Mouse (Mus musculus) limb, embryonic 14.5 days (tissue): ENCODE measurements at regions not wholly inside any gene's neighbourhood (a gene's known extent, or its start where the extent isn't known, plus 50 kb on each side); places are given as distances from the start of the nearest gene placed in this dataset.

Source experiments
- ATAC-seq: fragments of 200-750 bp; cut with Nextera tagmentation; 2 replicates; pipeline ENCODE4 v1.8.0; 2017; ENCODE audit warnings: low read depth, moderate number of reproducible peaks, moderate TSS enrichment; ENCODE audit not compliant: low FRiP score
- DNase-seq: peaks from one replicate; pipeline ENCODE4 v3.0.0-alpha.2; 2015; ENCODE audit warnings: low spot score
- H3K27ac ChIP-seq: fragments of 300-500 bp; sonication (generic); replicated peaks from 2 replicates; pipeline ENCODE4 v1.5.1; 2014; ENCODE audit warnings: low read depth, mild to moderate bottlenecking, low read length, moderate library complexity, mixed read lengths
- H3K27me3 ChIP-seq: fragments of 300-500 bp; sonication (generic); 2 replicates; pipeline ENCODE4 v1.6.1; 2014; ENCODE audit warnings: low read length, mixed read lengths; ENCODE audit not compliant: control insufficient read depth, insufficient read depth
- H3K36me3 ChIP-seq: fragments of 300-500 bp; sonication (generic); 2 replicates; pipeline ENCODE4 v1.6.1; 2014; ENCODE audit warnings: mild to moderate bottlenecking, low read length, moderate library complexity, mixed read lengths; ENCODE audit not compliant: control insufficient read depth, insufficient read depth
- H3K4me1 ChIP-seq: fragments of 300-500 bp; sonication (generic); 2 replicates; pipeline ENCODE4 v1.6.1; 2014; ENCODE audit warnings: antibody characterized with exemption, low read length, mixed read lengths; ENCODE audit not compliant: control insufficient read depth, insufficient read depth
- H3K4me2 ChIP-seq: fragments of 300-500 bp; sonication (generic); replicated peaks from 2 replicates; pipeline ENCODE4 v1.6.1; 2014; ENCODE audit warnings: low read depth, mild to moderate bottlenecking, low read length, moderate library complexity; ENCODE audit not compliant: severe bottlenecking
- H3K4me3 ChIP-seq: fragments of 300-500 bp; sonication (generic); replicated peaks from 2 replicates; pipeline ENCODE4 v1.5.1; 2014; ENCODE audit warnings: low read length
- H3K9ac ChIP-seq: fragments of 300-500 bp; sonication (generic); 2 replicates; pipeline ENCODE4 v1.6.1; 2014; ENCODE audit warnings: mild to moderate bottlenecking, low read depth, low read length, moderate library complexity; ENCODE audit not compliant: severe bottlenecking
- H3K9me3 ChIP-seq: fragments of 300-500 bp; sonication (generic); 2 replicates; pipeline ENCODE4 v1.6.1; 2016; ENCODE audit warnings: low read length; ENCODE audit not compliant: control insufficient read depth
- POLR2A ChIP-seq: fragments of 200-500 bp; IDR thresholded peaks from 2 replicates; pipeline ENCODE4 v1.8.0; 2012; ENCODE audit warnings: inconsistent platforms, mild to moderate bottlenecking, moderate library complexity, borderline replicate concordance; ENCODE audit not compliant: insufficient read depth, insufficient read length; ENCODE audit errors: extremely low read depth
- WGBS: fragments of 180-500 bp; shearing (Covaris S2); extraction: QIAGEN DNeasy Blood & Tissue Kit; methylation state at CpG from one replicate; pipeline ENCODE4 v1.1.7; 2014; 5-methylcytosine and 5-hydroxymethylcytosine counted together

GRCm38 (mm10) chr4:12776217-12776578 lies 604.4 kb upstream of the Fam92a start:
- no peak for TF ChIP-seq POLR2A
- Histone ChIP-seq H3K4me2 (no peak overlapping the region), H3K4me3 (no peak overlapping the region), H3K27me3 (no peaks in the 10 kb centered on the region), H3K27ac (no peak overlapping the region), H3K9me3 (no peaks in the 10 kb centered on the region), H3K4me1 (0 out of 2 replicates have a peak, but pooled peaks cover 4% of the 10 kb centered on the region), H3K9ac (no peak overlapping the region), H3K36me3 (no peaks in the 10 kb centered on the region)
- WGBS, result 46% methylated on average over 2 of the region's 2 CpGs
- ATAC-seq (no peak), DNase-seq (peak; percentile 17)

- WGBS, result 28% methylated on average over 3 of the region's 3 CpGs
- Histone ChIP-seq H3K9ac (no peak overlapping the region), H3K27me3 (no peaks in the 10 kb centered on the region), H3K36me3 (no peaks in the 10 kb centered on the region), H3K4me2 (no peak overlapping the region), H3K27ac (no peak overlapping the region), H3K9me3 (no peaks in the 10 kb centered on the region), H3K4me1 (0 out of 2 replicates have a peak, but pooled peaks cover 4% of the 10 kb centered on the region), H3K4me3 (no peak overlapping the region)
- TF ChIP-seq POLR2A, result no peak
- DNase-seq, result peak; percentile 77
- ATAC-seq, result peak; percentile 76
Measured at GRCm38 (mm10) chr4:12775524-12776216, 603.9 kb upstream of the Fam92a start.

- no peaks in the 10 kb centered on the region for H3K27me3 ChIP-seq
- no peak for DNase-seq
- H3K27ac ChIP-seq, result no peak overlapping the region
- no peak overlapping the region for H3K4me2 ChIP-seq
- WGBS, result 59% methylated on average over 4 of the region's 4 CpGs
- TF ChIP-seq POLR2A, result no peak
- ATAC-seq, result no peak
- H3K9me3 ChIP-seq, result no peaks in the 10 kb centered on the region
- H3K9ac ChIP-seq, result no peak overlapping the region
- 0 out of 2 replicates have a peak, but pooled peaks cover 4% of the 10 kb centered on the region for H3K4me1 ChIP-seq
- no peaks in the 10 kb centered on the region for H3K36me3 ChIP-seq
- no peak overlapping the region for H3K4me3 ChIP-seq
Measured at GRCm38 (mm10) chr4:12775090-12775489, 603.3 kb upstream of the Fam92a start.

- Histone ChIP-seq H3K4me2 (no peak overlapping the region), H3K9me3 (no peaks in the 10 kb centered on the region)
- WGBS, result 49% methylated on average over 5 of the region's 5 CpGs
Measured at GRCm38 (mm10) chr4:12774671-12775070, 602.9 kb upstream of the Fam92a start.

GRCm38 (mm10) chr4:12773201-12773600 lies 601.4 kb upstream of the Fam92a start:
- H3K9ac ChIP-seq, result no peak overlapping the region
- whole genome bisulfite sequencing, result 76% methylated on average over 7 of the region's 7 CpGs
- no peak for ATAC-seq
- no peak overlapping the region for H3K4me3 ChIP-seq
- no peaks in the 10 kb centered on the region for H3K9me3 ChIP-seq
- 0 out of 2 replicates have a peak, but pooled peaks cover 4% of the 10 kb centered on the region for H3K4me1 ChIP-seq
- H3K4me2 ChIP-seq, result no peak overlapping the region
- no peak for TF ChIP-seq POLR2A
- H3K27me3 ChIP-seq, result no peaks in the 10 kb centered on the region
- no peak for DNase-seq
- no peaks in the 10 kb centered on the region for H3K36me3 ChIP-seq
- no peak overlapping the region for H3K27ac ChIP-seq

More at GRCm38 (mm10) chr4:12774671-12775070, 602.9 kb upstream of the Fam92a start:
- ATAC-seq, result no peak
- Histone ChIP-seq H3K4me3 (no peak overlapping the region), H3K27ac (no peak overlapping the region), H3K9ac (no peak overlapping the region), H3K36me3 (no peaks in the 10 kb centered on the region), H3K27me3 (no peaks in the 10 kb centered on the region), H3K4me1 (0 out of 2 replicates have a peak, but pooled peaks cover 4% of the 10 kb centered on the region)
- DNase-seq, result no peak
- no peak for TF ChIP-seq POLR2A
